Mouse (Mus musculus) left cerebral cortex, postnatal 25 days (tissue): ENCODE measurements at regions not wholly inside any gene's neighbourhood (a gene's known extent, or its start where the extent isn't known, plus 50 kb on each side); places are given as distances from the start of the nearest gene placed in this dataset.
A peak's percentile ranks its signal among the peaks of the same experiment; 100 is the strongest.

Experiments
- DNase-seq, 2 experiments: peaks; one replicate each; pipeline ENCODE4 v3.0.0; 2022; ENCODE audit warnings: low spot score in 2 of 2, mixed read lengths in 1 of 2
- intact Hi-C: fragments of 180-260 bp; cut with DNase I; formaldehyde crosslinking; loops from one replicate; pipeline ENCODE4 v1.15.1; 2025

- intact Hi-C loops: no loop called here
- peak in 1 of 2 experiments; percentile 17 for DNase-seq
These were observed 104.8 kb upstream of the Vps8 start for GRCm38 (mm10) chr16:21318009-21318639.

GRCm38 (mm10) chr16:21318640-21319365 is 104.1 kb upstream of the Vps8 start:
- intact Hi-C loops: no loop called here
- peak in 1 of 2 experiments; percentile 52 for DNase-seq

GRCm38 (mm10) chr16:21320284-21320683 is 102.6 kb upstream of the Vps8 start:
- no peak for DNase-seq
- intact Hi-C loops: no loop called here

GRCm38 (mm10) chr16:21321188-21322070 is 101.5 kb upstream of the Vps8 start:
- intact Hi-C loops: no loop called here
- DNase-seq: no peak

- intact Hi-C loops: no loop called here
- peak in 1 of 2 experiments; percentile 10 for DNase-seq
These were observed 100.5 kb upstream of the Vps8 start for GRCm38 (mm10) chr16:21322437-21322836.

- no peak for DNase-seq
- intact Hi-C loops: no loop called here
These were observed 99.4 kb upstream of the Vps8 start for GRCm38 (mm10) chr16:21323446-21324034.

GRCm38 (mm10) chr16:21327969-21328368 is 94.9 kb upstream of the Vps8 start:
- DNase-seq: no peak
- intact Hi-C loops: no loop called here

- no peak for DNase-seq
- intact Hi-C loops: no loop called here
These were observed 93.7 kb upstream of the Vps8 start for GRCm38 (mm10) chr16:21329199-21329598.

- intact Hi-C loops: loop anchor here (5.0 kb wide), 3 partner anchors 61 to 84 kb away; no protein-coding TSS in a partner anchor
These were observed 91.7 kb upstream of the Vps8 start for GRCm38 (mm10) chr16:21331229-21331628.

GRCm38 (mm10) chr16:21332411-21332810 is 90.5 kb upstream of the Vps8 start:
- DNase-seq: peak in 1 of 2 experiments; percentile 12
- intact Hi-C loops: loop anchor here (2.0 to 5.0 kb wide), 4 partner anchors 60 to 122 kb away; no protein-coding TSS in a partner anchor

More at GRCm38 (mm10) chr16:21331229-21331628, 91.7 kb upstream of the Vps8 start:
- DNase-seq: peak in 1 of 2 experiments; percentile 15

- intact Hi-C loops: loop anchor here (1.0 to 5.0 kb wide), 5 partner anchors 59 to 128 kb away; no protein-coding TSS in a partner anchor
- peak in 1 of 2 experiments; percentile 16 for DNase-seq
These were observed 90.1 kb upstream of the Vps8 start for GRCm38 (mm10) chr16:21332862-21333222.

- intact Hi-C loops: loop anchor here (1.0 to 5.0 kb wide), 5 partner anchors 59 to 128 kb away; no protein-coding TSS in a partner anchor
- DNase-seq: peak; percentile 92 to 94
These were observed 89.5 kb upstream of the Vps8 start for GRCm38 (mm10) chr16:21333223-21333951.

- DNase-seq: no peak
- intact Hi-C loops: no loop called here
These were observed 83.9 kb upstream of the Vps8 start for GRCm38 (mm10) chr16:21339061-21339459.

GRCm38 (mm10) chr16:21339460-21340081 is 83.3 kb upstream of the Vps8 start:
- DNase-seq: peak; percentile 36 to 56
- intact Hi-C loops: no loop called here

- peak in 1 of 2 experiments; percentile 19 for DNase-seq
These were observed 82.8 kb upstream of the Vps8 start for GRCm38 (mm10) chr16:21340136-21340535.

GRCm38 (mm10) chr16:21349869-21350268 is 73.0 kb upstream of the Vps8 start:
- intact Hi-C loops: loop anchor here (5.0 kb wide), 1 partner anchor 78 kb away; no protein-coding TSS in a partner anchor

More at GRCm38 (mm10) chr16:21340136-21340535, 82.8 kb upstream of the Vps8 start:
- intact Hi-C loops: no loop called here

GRCm38 (mm10) chr16:21351289-21351688 is 71.6 kb upstream of the Vps8 start:
- intact Hi-C loops: loop anchor here (5.0 kb wide), 1 partner anchor 79 kb away; no protein-coding TSS in a partner anchor
- DNase-seq: no peak

More at GRCm38 (mm10) chr16:21349869-21350268, 73.0 kb upstream of the Vps8 start:
- no peak for DNase-seq

GRCm38 (mm10) chr16:21353111-21353510 is 69.8 kb upstream of the Vps8 start:
- no peak for DNase-seq
- intact Hi-C loops: loop anchor here (1.0 to 5.0 kb wide), 2 partner anchors 21 to 81 kb away; no protein-coding TSS in a partner anchor
